Mouse (Mus musculus): Measurements from ENCODE around the gene Zfp385b.

Gene Zfp385b

GRCm38 (mm10) chr2:77790846-77791245 is 28.6 kb downstream of the Zfp385b start:
- DNase-seq (ENCODE audit: extremely low spot score, low spot score), result no peak

- no peak for DNase-seq (ENCODE audit: extremely low spot score, low spot score)
Measured at GRCm38 (mm10) chr2:77790295-77790694, 29.1 kb downstream of the Zfp385b start.

DNA sequence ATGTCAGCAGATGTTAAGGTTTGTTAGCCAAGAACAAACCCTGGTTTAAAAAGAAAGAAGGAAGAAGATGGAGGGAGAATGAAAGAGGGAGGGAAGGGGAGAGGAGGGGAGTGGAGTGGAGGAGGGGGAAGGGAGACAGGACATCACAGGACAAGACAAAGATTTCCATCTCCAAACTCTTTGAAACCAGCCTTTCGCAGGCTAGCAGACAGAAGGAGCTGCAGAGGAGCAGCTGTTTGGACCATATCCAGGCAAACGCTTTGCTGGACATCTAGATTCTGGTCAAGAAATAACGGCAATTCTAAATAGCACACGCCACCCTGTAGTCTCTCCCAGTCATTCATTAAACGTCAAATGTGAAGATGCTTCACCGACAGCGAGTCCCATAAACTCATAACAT is 38.0 kb downstream of the Zfp385b start:
- no peak for DNase-seq (ENCODE audit: extremely low spot score, low spot score)

DNA sequence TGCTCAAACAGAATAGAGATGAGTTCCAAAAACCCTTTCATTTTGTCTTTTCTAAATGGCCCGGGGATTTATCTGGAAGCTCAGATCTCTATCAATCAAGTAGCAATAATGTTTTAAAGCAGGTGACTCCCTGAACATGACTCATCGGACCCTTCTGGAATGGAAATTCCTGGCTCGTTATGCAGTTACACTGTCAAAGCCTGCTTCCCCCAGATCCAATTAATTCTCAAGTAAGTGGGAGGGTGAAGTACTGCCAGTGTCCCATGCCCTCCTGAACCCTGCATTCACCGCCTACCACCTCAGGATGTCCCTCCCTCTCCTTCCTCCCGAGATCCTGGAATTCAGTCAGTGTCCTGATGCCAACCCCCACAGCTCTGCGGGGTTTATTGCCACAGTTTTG is 41.7 kb downstream of the Zfp385b start:
- no peak for DNase-seq (ENCODE audit: extremely low spot score, low spot score)

- DNase-seq (ENCODE audit: extremely low spot score, low spot score), result no peak
Measured at GRCm38 (mm10) chr2:77777047-77777686, 42.3 kb downstream of the Zfp385b start.

DNA sequence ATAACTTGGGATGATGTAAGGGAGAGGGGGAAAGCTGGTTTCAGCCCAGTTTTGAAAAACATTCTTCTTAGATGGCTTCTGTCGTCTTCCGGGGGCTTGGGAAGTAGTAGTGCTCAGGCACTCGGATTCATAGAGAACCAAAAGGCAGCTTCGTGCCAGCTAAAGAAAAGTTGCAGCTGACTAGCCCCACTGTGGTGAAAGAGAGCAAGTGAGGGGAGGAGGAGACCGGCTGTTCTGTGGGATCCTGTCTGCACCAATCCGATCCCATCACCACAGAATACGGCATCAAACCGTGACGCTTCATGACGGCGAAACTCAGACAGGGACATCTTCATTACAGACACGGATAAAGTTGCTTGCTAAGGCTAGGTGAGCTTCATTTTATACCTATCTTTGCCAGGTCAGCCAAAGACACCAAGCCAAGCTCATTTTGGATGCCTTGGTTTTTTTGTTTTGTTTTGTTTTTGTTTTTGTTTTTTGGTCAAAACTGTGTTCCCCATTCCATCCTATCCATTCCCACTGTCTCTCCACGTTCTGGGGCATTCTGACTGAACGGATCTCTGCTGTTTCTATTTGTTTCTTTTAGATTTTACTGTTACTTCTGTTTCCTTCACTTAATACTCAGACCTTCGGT is 44.1 kb downstream of the Zfp385b start:
- DNase-seq (ENCODE audit: extremely low spot score, low spot score), result no peak

DNA sequence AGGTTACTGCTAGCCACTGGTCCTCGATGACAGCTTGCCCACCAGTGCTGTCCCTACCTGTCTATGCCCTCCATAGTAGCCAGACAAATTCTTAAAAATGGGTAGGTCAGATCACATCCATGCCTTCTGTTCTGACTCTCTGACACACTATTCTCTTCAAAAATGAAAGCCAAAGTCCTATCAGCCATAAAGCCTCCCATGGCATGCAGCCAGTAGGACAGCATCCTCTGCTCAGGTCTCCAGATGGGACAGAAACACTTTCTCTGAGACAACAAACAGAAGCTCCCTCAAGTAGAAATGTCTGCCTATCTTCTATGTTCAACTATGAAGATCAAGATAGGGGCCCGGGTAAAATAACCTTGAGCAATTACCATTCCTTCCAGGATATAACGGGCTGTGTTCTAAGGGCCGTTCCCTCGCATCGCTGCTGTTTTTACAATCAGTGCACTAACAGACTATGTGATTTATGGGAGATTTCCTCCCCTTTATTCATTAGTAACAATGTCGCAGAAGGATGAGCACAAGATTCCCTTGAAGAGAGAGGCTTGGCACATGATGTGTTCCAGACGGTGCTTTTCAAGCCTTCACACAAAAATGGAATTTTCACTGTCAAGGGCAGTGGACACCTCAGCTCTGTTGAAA is 49.3 kb downstream of the Zfp385b start:
- DNase-seq (ENCODE audit: extremely low spot score, low spot score), result no peak

DNA sequence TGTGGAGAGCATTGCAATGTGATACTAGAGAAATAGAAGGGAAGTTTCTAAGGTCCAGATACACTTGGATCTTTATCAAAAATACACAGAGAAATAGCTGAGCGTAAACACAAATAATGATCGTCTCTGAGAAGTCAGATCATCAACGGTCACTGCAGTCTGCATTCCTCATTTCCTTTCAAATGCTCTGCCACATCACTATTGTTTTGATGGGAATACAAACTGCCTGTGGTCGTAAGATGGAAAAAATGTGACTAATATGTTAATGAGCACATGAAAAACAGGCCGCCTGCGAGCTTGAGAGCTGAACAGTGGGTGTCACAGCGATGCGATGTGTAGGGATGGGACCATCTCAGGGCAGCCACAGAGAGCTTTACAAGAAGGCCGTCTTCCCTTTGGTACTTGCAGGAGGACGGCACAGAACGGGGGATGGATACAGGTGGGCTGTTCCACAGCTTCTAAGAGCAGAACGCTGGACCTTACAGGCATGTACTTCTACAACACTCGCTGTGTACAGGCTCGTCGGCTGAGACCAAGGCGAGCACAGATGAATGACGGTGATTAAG is 51.0 kb downstream of the Zfp385b start:
- no peak for DNase-seq (ENCODE audit: extremely low spot score, low spot score)

DNA sequence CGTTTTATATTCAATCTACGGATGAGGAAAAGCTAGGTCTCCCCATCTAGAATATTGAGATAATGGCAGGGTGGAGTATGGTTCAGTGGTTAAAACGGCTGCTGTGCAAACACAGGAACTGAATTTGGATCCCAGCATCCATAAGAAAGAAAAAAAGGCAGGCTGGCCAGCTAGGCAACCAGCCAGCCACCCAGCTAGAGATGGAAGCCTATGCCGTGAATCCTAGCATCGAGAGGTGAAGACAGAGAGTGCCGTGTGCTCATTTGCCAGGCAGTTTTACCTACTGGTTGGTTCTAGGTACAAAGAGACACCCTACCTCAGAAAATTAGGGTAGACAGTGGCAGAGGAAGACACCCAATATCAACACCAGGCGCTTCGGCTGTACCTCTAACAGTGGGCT is 57.5 kb downstream of the Zfp385b start:
- DNase-seq (ENCODE audit: extremely low spot score, low spot score), result no peak

DNA sequence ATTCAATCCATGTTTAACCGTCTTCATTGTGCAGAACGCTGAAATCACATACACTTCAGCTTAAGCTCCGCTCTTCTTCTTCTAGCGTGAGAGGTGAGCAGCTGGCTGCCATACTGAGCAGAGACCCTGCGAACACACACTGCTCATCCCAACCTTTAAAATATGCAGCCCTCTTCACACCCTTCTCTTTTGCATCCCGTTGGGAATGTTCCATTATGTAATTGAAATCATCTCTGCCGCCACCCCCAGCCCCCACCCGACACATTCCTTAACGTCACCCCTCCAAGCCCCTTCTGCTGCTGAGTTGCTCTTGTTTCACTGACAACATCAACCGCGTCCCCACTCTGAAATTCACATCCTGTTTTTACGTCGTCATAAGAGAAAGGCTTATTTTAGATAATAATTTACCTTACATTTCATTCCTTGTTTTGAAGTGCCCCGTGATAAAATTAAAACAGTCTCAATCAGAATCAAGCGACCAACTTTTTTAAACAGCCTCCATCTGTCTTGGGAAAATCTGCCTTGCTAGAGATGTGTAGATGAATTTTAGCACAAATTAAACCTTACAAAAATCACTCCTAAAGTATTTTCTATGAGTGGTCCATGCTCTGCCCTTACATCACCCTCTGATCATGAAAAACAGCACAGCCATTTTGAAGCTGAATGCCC is 60.9 kb downstream of the Zfp385b start:
- DNase-seq (ENCODE audit: extremely low spot score, low spot score), result no peak

DNA sequence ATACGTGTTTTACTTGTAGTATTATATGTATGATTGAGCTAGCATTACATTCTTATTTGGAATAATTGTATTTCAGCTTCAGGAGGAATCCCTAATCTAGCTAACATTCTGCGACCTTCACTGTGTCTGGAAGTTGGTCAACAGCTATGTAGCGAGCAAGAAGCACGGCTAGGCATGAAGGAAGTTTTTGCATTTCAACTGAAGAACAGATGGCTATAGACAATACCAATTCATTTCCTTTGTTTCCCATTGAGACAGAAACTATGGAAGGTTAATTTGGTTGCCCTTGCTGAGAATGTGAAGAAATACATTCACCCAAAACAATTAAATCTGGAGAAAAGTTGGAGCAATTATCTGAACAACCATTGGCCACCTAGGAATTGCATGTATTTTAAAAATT is 66.9 kb downstream of the Zfp385b start:
- DNase-seq (ENCODE audit: extremely low spot score, low spot score), result no peak

DNA sequence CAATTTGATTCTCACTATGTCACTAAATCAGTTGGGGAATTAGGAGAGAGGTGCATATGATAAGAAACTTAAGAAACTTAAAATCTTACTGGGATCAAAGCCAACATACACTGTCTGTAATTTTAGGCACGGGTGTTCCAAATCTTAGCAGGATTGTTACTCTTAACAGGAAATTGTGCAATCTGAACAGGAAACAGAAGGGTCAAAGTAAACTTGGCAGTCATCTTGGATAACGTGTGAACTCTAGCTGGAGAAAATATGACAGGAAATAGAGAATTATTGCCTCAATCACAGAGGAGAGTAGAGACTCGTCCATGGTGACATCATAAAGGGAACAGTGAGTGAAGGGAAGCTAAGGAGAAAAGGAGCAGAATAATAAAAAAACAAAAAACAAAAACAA is 69.8 kb downstream of the Zfp385b start:
- no peak for DNase-seq (ENCODE audit: extremely low spot score, low spot score)

- DNase-seq (ENCODE audit: extremely low spot score, low spot score), result no peak
Measured at GRCm38 (mm10) chr2:77746417-77746816, 73.0 kb downstream of the Zfp385b start.

DNA sequence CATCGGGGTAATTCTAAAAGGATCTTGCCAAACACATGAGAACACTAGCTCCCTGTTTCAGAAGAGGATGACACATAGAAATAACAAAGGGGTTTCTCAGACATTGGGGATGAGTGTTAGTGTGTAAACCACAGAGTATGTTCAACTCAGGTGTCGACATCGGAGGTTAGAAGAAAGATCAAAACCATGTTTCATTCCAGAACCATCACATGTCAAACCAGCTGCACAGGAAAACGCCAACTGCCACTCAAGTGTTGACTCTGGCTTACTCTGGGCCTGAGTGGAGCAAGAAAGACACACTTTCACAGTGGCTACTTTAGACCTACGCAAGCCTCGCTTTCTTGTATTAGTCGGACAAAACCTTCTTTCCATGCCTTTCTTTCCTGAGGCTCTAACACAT is 74.2 kb downstream of the Zfp385b start:
- no peak for DNase-seq (ENCODE audit: extremely low spot score, low spot score)

DNA sequence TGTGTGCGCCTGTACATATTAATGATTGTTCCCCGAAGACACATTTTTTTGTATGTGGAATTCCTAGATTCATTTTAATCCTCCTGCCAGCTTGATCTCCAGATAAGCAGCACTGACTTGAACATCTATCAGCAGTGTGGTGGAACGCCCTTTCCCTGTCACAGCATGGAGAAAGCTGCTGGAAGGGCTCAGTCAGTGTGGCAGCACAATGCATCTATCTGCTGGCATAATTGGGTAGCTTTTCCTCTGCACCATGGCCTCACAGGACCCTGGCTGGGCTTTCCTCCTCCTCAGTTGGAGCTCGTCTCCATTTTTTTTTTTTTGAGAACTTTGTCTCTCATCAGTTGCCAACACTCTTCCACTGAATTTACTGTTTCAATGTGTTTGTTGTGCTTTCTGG is 77.1 kb downstream of the Zfp385b start:
- DNase-seq (ENCODE audit: extremely low spot score, low spot score), result no peak

GRCm38 (mm10) chr2:77730196-77730595 is 89.2 kb downstream of the Zfp385b start:
- DNase-seq (ENCODE audit: extremely low spot score, low spot score), result no peak

DNA sequence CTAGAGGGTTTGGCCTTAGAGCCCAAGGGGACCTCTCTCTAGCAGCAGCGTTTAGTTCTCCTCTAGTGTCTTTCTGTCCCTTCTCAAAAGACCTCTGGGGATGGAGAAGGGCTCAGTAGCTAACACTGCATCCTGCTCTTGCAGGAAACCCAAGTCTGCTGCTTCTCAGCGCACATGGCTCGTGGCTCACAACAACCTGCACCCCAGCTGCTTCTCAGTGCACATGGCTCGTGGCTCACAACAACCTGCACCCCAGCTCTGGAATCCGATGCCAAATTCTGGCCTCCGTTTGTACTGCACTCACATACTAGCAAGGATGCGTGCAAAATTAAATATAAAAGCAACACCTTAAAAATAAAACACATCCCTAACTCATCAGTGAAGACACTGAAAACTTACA is 92.6 kb downstream of the Zfp385b start:
- DNase-seq (ENCODE audit: extremely low spot score, low spot score), result no peak

DNA sequence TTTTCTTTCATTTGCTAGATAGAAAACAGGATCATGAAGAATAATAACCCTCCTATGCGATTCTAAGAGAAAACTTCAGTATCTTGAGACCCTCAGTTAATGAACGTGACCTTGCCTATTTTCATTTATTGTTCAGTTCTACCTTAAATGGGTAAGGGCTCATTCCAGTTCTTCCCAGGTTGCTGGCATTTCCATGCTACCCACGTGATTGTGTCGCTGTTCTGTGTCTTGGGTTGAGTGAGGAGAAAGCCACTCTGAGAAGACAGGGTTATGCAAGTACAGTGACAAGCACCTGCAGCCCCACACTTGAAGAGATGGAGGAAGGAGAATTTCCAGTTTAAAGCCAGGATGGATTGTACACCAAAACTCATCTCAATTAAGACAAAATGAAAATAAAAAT is 98.6 kb downstream of the Zfp385b start:
- DNase-seq (ENCODE audit: extremely low spot score, low spot score), result no peak

DNA sequence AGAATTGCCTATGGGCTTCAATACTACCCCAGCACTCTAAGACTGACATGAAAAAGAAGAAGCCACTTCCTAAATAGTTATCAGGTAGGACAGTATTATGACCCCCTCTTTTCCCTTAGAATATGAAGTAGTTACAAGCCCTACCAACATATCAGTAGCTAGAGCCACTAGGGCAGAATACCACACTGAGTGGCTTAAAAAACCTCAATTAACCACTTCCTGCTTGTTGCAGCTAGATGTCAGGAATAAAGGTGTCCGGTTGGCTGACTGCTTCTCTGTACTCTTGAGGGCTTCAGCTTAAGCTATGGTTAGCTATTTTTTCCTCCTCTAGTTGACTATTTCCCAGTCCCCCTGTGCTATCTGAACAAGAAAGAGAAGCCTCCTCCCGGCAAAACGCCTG is 103.1 kb downstream of the Zfp385b start:
- no peak for DNase-seq (ENCODE audit: extremely low spot score, low spot score)

GRCm38 (mm10) chr2:77713886-77714285 is 105.6 kb downstream of the Zfp385b start:
- DNase-seq (ENCODE audit: extremely low spot score, low spot score), result no peak

DNA sequence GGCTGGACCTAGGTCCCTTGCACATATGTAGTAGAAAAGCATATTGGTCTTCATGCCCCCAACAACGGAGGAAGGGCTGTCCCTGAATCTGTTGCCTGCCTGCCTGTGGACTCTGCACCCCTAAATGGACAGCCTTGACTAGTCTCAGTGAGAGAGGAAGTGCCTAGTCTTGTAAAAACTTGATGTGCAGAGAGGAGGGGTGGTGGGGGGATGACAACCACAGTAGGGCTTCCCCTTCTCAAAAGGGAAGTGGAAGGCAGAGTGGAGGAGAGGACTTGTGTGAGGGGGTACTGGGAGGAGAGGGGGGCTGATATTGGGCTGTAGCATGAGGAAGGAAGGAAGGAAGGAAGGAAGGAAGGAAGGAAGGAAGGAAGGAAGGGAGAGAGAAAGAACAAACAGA is 107.7 kb downstream of the Zfp385b start:
- no peak for DNase-seq (ENCODE audit: extremely low spot score, low spot score)

DNA sequence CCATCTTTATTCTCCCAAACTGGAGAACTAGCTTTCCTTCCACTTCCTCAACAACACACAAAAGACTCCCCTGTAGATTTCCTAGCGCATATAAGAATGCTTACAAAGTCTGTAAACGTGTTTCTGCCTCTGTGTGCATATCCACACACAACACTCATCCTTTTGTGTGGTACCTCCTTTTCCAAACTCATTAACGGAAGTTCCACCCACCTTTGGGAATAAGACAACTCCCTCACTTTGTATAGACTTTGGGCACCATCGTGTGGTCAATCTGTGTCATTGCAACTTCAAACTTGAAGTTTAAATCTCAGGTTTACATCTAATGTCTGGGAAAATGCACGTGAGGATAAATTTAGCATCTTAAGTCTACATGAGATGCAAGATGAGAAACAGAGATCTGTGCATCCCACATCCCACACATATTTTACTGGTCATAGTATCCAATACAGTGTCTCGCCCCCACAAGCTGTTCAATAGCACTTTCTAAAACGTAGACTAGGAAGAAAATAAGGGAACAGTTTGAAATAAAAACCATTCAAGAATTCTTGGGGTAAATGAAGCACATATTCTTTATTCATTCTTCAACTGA is 110.1 kb downstream of the Zfp385b start:
- DNase-seq (ENCODE audit: extremely low spot score, low spot score), result peak; percentile 50
